Mouse (Mus musculus): ENCODE measurements at regions not wholly inside any gene's neighbourhood (a gene's known extent, or its start where the extent isn't known, plus 50 kb on each side); places are given as distances from the start of the nearest gene placed in this dataset.

- TF ChIP-seq CTCF (IDR thresholded peaks at IDR 0.05; ENCODE audit: control insufficient read depth, insufficient read depth, low read length) (no peak), POLR2A (IDR thresholded peaks at IDR 0.05; ENCODE audit: borderline replicate concordance, control insufficient read depth, low read depth, low read length) (no peak)
Measured at GRCm38 (mm10) chr15:97177806-97178205, 69.1 kb upstream of the Pced1b start.

All from bone marrow, adult 2 months (tissue).